Mouse (Mus musculus) heart, embryonic 11.5 days (tissue): ENCODE results near the gene Fam83g. TPM values are rescaled to one million over a fixed set of nuclear protein-coding genes. Genes with fewer than 3 reads are reported as not detected.

Experiments
- ATAC-seq: fragments of 200-750 bp; cut with Nextera tagmentation; replicated peaks from 2 replicates; pipeline ENCODE4 v1.8.0; 2017; ENCODE audit warnings: moderate library complexity; ENCODE audit not compliant: insufficient number of reproducible peaks, low FRiP score, low TSS enrichment
- H3K27ac ChIP-seq: fragments of 300-500 bp; sonication (generic); 2 replicates; pipeline ENCODE4 v1.5.1; 2014; ENCODE audit warnings: mild to moderate bottlenecking, low read depth, low read length
- H3K27me3 ChIP-seq: fragments of 300-500 bp; sonication (generic); 2 replicates; pipeline ENCODE4 v1.6.1; 2014; ENCODE audit warnings: mild to moderate bottlenecking, low read length, mixed read lengths; ENCODE audit not compliant: control insufficient read depth, insufficient read depth
- H3K36me3 ChIP-seq: fragments of 300-500 bp; sonication (generic); 2 replicates; pipeline ENCODE4 v1.6.1; 2014; ENCODE audit warnings: mild to moderate bottlenecking, low read length, moderate library complexity, mixed read lengths; ENCODE audit not compliant: control insufficient read depth, insufficient read depth
- H3K4me1 ChIP-seq: fragments of 300-500 bp; sonication (generic); 2 replicates; pipeline ENCODE4 v1.6.1; 2014; ENCODE audit warnings: low read length; ENCODE audit not compliant: control insufficient read depth, insufficient read depth
- H3K4me2 ChIP-seq: fragments of 300-500 bp; sonication (generic); 2 replicates; pipeline ENCODE4 v1.6.1; 2014; ENCODE audit warnings: mild to moderate bottlenecking, moderate library complexity
- H3K4me3 ChIP-seq: fragments of 300-500 bp; sonication (generic); 2 replicates; pipeline ENCODE4 v1.5.1; 2014; ENCODE audit warnings: low read depth, low read length
- H3K9ac ChIP-seq: fragments of 300-500 bp; sonication (generic); 2 replicates; pipeline ENCODE4 v1.6.1; 2014; ENCODE audit warnings: mild to moderate bottlenecking, low read depth, low read length, moderate library complexity
- H3K9me3 ChIP-seq: fragments of 300-500 bp; sonication (generic); replicated peaks from 2 replicates; pipeline ENCODE4 v1.6.1; 2016; ENCODE audit warnings: low read length; ENCODE audit not compliant: control insufficient read depth
- WGBS: fragments of 180-500 bp; shearing (Covaris S2); extraction: QIAGEN DNeasy Blood & Tissue Kit; methylation state at CpG from one replicate; pipeline ENCODE4 v1.1.7; 2014; ENCODE audit not compliant: insufficient replicate concordance; 5-methylcytosine and 5-hydroxymethylcytosine counted together
- polyA plus RNA-seq: library from polyadenylated mRNA; unstranded; fragments of >200 nt; fragmentation: Nextera tagmentation; extraction: Ambion mirVana; gene quantifications from 2 replicates; pipeline ENCODE4 v1.2.1, GENCODE M21; 2014

Fam83g gene
- polyA plus RNA-seq, 1 experiment from 2014 or later, result 1.6 TPM

DNA sequence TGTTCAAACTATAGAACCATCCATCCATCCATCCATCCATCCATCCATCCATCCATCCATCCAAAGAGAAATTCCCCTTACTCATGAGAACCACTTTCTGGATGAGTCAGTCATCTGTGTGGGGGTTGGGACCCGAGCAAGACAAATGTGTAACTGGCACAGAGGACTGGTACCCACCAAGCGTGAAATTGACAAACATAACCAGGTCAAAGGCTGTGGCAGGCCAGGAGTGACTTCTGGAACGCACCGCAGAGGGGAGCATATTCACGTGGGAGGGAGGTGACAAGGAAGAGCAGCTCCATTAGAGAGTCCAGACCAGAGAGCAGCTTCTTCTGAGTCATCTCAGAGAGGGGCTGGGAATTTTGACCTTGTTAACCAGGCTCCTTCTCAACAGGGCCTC, 38.2 kb downstream of the Fam83g start:
- 74% methylated on average over 5 of the region's 5 CpGs for WGBS
- no peak overlapping the region for H3K4me3 ChIP-seq
- no peaks in the 10 kb centered on the region for H3K9me3 ChIP-seq
- H3K9ac ChIP-seq, result no peak overlapping the region
- no peaks in the 10 kb centered on the region for H3K27me3 ChIP-seq
- H3K36me3 ChIP-seq, result no peaks in the 10 kb centered on the region
- no peak overlapping the region for H3K4me2 ChIP-seq
- no peak overlapping the region for H3K27ac ChIP-seq
- ATAC-seq, result no peak
- H3K4me1 ChIP-seq, result no peaks in the 10 kb centered on the region

DNA sequence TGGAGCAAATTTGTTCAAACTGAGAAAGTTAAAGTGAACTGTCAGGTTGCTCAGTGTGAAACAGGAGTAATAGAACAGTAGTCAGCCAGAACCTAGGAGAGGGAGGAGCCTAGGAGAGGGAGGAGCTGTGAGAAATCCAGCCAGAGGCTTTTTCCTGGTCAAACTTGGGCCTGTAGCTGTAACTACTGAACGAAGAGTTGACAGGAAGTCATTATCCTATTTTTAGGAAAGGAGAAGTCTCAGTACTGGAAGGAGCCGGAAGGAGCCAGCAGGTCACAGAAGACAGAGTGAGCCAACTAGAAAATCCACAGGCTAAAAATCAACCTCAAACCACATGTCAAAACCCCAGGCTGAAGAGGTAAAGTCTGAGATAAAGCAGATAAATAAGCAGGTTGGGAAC, 44.1 kb downstream of the Fam83g start:
- Histone ChIP-seq H3K9ac (no peak overlapping the region), H3K27ac (no peak overlapping the region), H3K36me3 (peaks cover 12% of the 10 kb centered on the region), H3K27me3 (no peaks in the 10 kb centered on the region), H3K9me3 (no peaks in the 10 kb centered on the region), H3K4me3 (no peak overlapping the region), H3K4me2 (no peak overlapping the region), H3K4me1 (no peaks in the 10 kb centered on the region; the same call in 1 of the 2 replicates)
- WGBS, result 35% methylated on average over 2 of the region's 2 CpGs
- ATAC-seq, result no peak

DNA sequence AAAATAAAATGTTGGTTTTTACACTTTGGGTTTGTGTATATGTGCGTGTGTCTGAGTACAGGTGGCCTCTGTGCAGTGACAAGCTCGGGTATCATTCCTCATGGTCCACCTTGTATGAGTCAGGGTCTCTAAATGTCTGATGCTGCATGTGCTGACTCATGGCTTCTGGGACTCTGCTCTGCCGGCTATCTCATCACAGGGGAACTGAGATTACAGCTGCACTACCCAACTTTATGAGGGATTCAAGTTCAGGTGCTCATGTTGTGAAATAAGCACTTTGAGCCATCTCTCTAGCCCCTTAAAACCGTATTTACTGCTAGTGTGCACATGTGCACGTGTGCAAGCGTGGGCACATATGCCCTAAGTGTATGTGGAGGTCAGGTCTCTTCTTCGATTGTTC, 48.8 kb downstream of the Fam83g start:
- Histone ChIP-seq H3K27me3 (no peaks in the 10 kb centered on the region), H3K9ac (no peak overlapping the region), H3K36me3 (peaks cover 18% of the 10 kb centered on the region), H3K27ac (no peak overlapping the region), H3K9me3 (no peaks in the 10 kb centered on the region), H3K4me3 (no peak overlapping the region), H3K4me2 (no peak overlapping the region), H3K4me1 (no peaks in the 10 kb centered on the region; the same call in 1 of the 2 replicates)
- WGBS, result 84% methylated on average over 7 of the region's 7 CpGs
- no peak for ATAC-seq

DNA sequence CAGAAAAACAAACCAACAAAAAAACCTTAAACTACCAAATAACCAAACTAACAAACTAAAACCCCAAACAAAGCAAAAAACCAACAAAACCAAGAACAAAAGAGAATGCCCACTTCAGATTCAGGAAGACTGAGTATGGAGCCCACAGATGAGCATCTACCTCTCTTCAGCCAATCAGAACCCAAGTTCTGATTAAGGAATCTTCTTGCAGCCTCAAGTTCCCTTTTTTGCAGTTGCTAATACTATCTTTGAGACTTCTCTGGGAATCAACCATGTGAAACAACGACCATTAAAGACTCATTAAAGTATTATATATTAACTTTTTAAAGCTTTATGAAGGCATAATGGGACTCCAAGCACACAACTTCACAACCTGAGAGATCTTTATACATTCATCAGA, 53.4 kb downstream of the Fam83g start:
- H3K4me3 ChIP-seq, result no peak overlapping the region
- no peak for ATAC-seq
- no peak overlapping the region for H3K27ac ChIP-seq
- H3K27me3 ChIP-seq, result no peaks in the 10 kb centered on the region
- peaks cover 32% of the 10 kb centered on the region for H3K36me3 ChIP-seq
- WGBS, result 86% methylated on average over 1 of the region's 1 CpGs
- H3K4me1 ChIP-seq, result no peaks in the 10 kb centered on the region
- H3K9ac ChIP-seq, result no peak overlapping the region
- H3K9me3 ChIP-seq, result no peaks in the 10 kb centered on the region
- no peak overlapping the region for H3K4me2 ChIP-seq

DNA sequence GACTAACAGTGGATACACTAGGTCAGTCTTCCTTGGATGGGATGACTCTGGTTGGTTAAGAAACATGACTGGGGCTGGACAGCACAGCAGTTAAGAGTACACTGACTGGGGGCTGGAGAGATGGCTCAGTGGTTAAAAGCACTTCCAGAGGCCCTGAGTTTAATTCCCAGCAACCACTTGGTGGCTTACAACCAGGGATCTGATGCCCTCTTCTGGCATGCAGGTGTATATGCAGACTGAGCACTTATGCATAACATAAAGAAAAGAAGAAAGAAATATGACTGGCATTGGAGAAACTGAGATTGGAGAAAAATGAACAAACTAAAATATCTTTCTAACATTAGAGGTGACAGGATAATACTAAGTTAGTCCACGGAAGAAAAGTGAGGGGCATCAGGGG, 56.6 kb downstream of the Fam83g start:
- WGBS, result 85% methylated on average over 1 of the region's 1 CpGs
- no peak overlapping the region for H3K27ac ChIP-seq
- H3K27me3 ChIP-seq, result no peaks in the 10 kb centered on the region
- no peak overlapping the region for H3K4me2 ChIP-seq
- H3K4me3 ChIP-seq, result no peak overlapping the region
- peaks cover 37% of the 10 kb centered on the region for H3K36me3 ChIP-seq
- no peaks in the 10 kb centered on the region for H3K4me1 ChIP-seq
- ATAC-seq, result no peak
- no peaks in the 10 kb centered on the region for H3K9me3 ChIP-seq
- H3K9ac ChIP-seq, result no peak overlapping the region

DNA sequence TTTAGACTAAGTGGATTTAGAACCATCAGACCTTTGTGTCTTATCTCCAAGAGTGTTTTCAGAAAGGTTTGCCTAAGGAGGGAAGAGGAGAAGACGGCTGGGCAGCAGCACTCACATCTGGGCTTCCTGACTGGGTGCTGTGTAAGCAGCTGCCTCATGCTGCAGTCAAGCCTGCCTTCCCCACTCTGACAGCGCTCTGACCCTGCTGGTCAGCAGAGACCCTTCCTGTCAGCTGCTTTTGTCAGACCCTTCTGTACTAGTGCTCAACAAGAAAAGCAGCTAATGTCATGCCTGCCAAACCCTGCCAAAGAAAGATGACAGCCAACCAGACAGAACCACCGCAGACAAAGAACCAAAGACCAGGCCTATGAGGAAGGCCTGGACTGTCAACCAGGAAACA, 59.9 kb downstream of the Fam83g start:
- Histone ChIP-seq H3K9ac (no peak overlapping the region), H3K36me3 (peaks cover 20% of the 10 kb centered on the region), H3K9me3 (no peaks in the 10 kb centered on the region), H3K4me3 (no peak overlapping the region), H3K27ac (no peak overlapping the region), H3K4me2 (no peak overlapping the region), H3K27me3 (no peaks in the 10 kb centered on the region), H3K4me1 (no peaks in the 10 kb centered on the region)
- ATAC-seq, result no peak
- WGBS, result 77% methylated on average over 3 of the region's 3 CpGs

DNA sequence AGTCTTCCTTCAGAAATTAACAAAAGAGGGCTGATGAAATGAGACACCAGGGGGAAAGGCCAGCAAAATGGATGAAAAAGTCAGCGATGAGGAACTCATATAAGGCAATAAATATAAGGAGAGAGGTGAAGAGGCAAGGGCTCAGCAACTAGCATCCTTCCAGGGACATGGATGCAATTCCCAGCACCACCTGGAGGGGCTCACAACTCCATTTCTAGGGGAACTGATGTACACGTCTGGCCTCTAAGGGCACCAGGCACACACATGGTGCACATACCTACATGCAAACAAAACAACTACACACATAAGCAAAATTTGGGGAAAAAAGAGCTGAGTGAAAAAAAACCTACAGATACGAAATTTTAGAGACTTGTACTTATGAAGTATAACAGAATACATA, 60.6 kb downstream of the Fam83g start:
- no peak for ATAC-seq
- H3K9me3 ChIP-seq, result no peaks in the 10 kb centered on the region
- H3K4me3 ChIP-seq, result no peak overlapping the region
- H3K4me1 ChIP-seq, result no peaks in the 10 kb centered on the region
- no peak overlapping the region for H3K27ac ChIP-seq
- no peak overlapping the region for H3K4me2 ChIP-seq
- peaks cover 19% of the 10 kb centered on the region for H3K36me3 ChIP-seq
- WGBS, result 63% methylated on average over 3 of the region's 3 CpGs
- H3K9ac ChIP-seq, result no peak overlapping the region
- no peaks in the 10 kb centered on the region for H3K27me3 ChIP-seq

DNA sequence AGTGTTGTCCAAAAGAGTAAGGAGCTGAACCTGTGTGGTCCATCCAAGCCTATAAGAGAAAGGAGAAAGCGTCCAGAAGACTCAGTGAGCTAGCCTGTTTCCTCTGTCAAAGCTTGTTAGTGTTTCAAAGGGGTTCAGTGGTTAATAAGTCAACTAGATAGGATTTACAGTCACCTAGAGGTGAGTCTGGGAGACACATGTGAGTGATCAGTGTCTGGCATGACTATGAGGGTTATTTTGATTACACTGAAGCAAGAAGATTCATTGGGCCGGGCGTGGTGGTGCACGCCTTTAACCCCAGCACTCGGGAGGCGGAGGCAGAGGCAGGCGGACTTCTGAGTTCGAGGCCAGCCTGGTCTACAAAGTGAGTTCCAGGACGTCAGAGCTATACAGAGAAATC, 61.9 kb downstream of the Fam83g start:
- Histone ChIP-seq H3K4me2 (no peak overlapping the region), H3K9me3 (no peaks in the 10 kb centered on the region), H3K27ac (no peak overlapping the region), H3K4me1 (no peaks in the 10 kb centered on the region), H3K27me3 (no peaks in the 10 kb centered on the region), H3K36me3 (peaks cover 13% of the 10 kb centered on the region), H3K4me3 (no peak overlapping the region), H3K9ac (no peak overlapping the region)
- WGBS, result 89% methylated on average over 9 of the region's 9 CpGs
- ATAC-seq, result no peak

DNA sequence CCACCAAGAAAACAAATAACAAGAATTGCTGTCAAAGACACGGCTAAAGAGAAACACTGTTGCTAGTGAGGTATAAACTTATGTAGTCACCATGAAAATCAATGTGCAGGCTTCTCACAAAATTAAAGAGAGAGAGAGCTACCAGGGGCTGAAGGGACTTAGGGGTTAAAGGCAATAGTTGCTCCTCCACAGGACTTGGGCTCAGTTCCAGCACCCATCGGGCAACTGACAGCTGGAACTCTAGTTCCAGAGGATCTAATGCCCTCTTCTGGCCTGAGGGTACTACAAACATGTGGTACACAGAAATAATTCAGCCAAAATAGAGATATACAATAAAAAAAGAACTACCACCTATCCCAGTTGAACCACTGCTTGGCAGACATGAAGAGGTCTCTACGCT, 63.3 kb downstream of the Fam83g start:
- Histone ChIP-seq H3K9ac (no peak overlapping the region), H3K4me3 (no peak overlapping the region), H3K27ac (no peak overlapping the region), H3K27me3 (no peaks in the 10 kb centered on the region), H3K36me3 (peaks cover 7% of the 10 kb centered on the region), H3K4me1 (no peaks in the 10 kb centered on the region), H3K4me2 (no peak overlapping the region), H3K9me3 (no peaks in the 10 kb centered on the region)
- no peak for ATAC-seq
- WGBS, result 81% methylated on average over 3 of the region's 3 CpGs
